Mouse (Mus musculus) E14TG2a.4 (cell line): ENCODE measurements around the gene Zfp235.

ENCODE experiments used
- H3K27me3 ChIP-seq: 2 replicates; pipeline ENCODE4 v1.6.1; 2014; ENCODE audit warnings: low read length, control low read depth; ENCODE audit not compliant: insufficient read depth
- H3K36me3 ChIP-seq: 2 replicates; pipeline ENCODE4 v1.6.1; 2014; ENCODE audit warnings: low read length, control low read depth; ENCODE audit not compliant: insufficient read depth
- H3K4me1 ChIP-seq: replicated peaks from 2 replicates; pipeline ENCODE4 v1.6.1; 2014; ENCODE audit warnings: low read depth, low read length, control low read depth
- H3K4me3 ChIP-seq: replicated peaks from 2 replicates; pipeline ENCODE4 v1.5.1; 2014; ENCODE audit warnings: mild to moderate bottlenecking, low read length
- H3K9me3 ChIP-seq: 2 replicates; pipeline ENCODE4 v1.6.1; 2014; ENCODE audit warnings: low read length, control low read depth
- CTCF ChIP-seq: conservative IDR thresholded peaks from 2 replicates; pipeline ENCODE4 v1.5.1; 2014; ENCODE audit warnings: low read length
- NANOG ChIP-seq: IDR thresholded peaks from 2 replicates; pipeline ENCODE4 v1.6.1; 2014; ENCODE audit warnings: borderline replicate concordance, low read length, mixed read lengths
- POU5F1 ChIP-seq: IDR thresholded peaks from 2 replicates; pipeline ENCODE4 v1.6.1; 2014; ENCODE audit warnings: low read length, borderline replicate concordance

Gene Zfp235

GRCm38 (mm10) chr7:24133996-24134828 is at the start of gene Zfp235:
Gene Zfp235 (plus strand): TSS chr7:24134169.
- Histone ChIP-seq H3K4me3 (peak within 1 kb of the TSS; percentile 84), H3K36me3 (peaks cover 13% of the 10 kb centered on the region), H3K9me3 (no peaks in the 10 kb centered on the region), H3K4me1 (peaks cover 9% of the 10 kb centered on the region; the same call in 1 of the 2 replicates), H3K27me3 (no peaks in the 10 kb centered on the region)
- TF ChIP-seq POU5F1 (no peak), CTCF (no peak), NANOG (no peak)

- H3K9me3 ChIP-seq, result 0 out of 2 replicates have a peak, but pooled peaks cover 2% of the 10 kb centered on the region
- H3K4me3 ChIP-seq, result peak overlapping the region; percentile 82
- TF ChIP-seq CTCF (no peak), POU5F1 (no peak), NANOG (no peak)
- H3K36me3 ChIP-seq, result peaks cover 36% of the 10 kb centered on the region
- H3K4me1 ChIP-seq, result peaks cover 55% of the 10 kb centered on the region
- no peaks in the 10 kb centered on the region for H3K27me3 ChIP-seq
These were observed 47.1 kb upstream of the Zfp235 start for GRCm38 (mm10) chr7:24086871-24087270.

GRCm38 (mm10) chr7:24087485-24088125 is 46.4 kb upstream of the Zfp235 start:
- H3K4me3 ChIP-seq, result peak overlapping the region; percentile 82
- H3K36me3 ChIP-seq, result peaks cover 36% of the 10 kb centered on the region
- no peak for TF ChIP-seq CTCF
- TF ChIP-seq NANOG, result no peak
- TF ChIP-seq POU5F1, result no peak
- no peaks in the 10 kb centered on the region for H3K27me3 ChIP-seq
- H3K9me3 ChIP-seq, result peaks cover 3% of the 10 kb centered on the region; the same call in 1 of the 2 replicates
- H3K4me1 ChIP-seq, result peaks cover 51% of the 10 kb centered on the region

- H3K27me3 ChIP-seq, result no peaks in the 10 kb centered on the region
- no peak overlapping the region for H3K4me3 ChIP-seq
- peaks cover 64% of the 10 kb centered on the region for H3K9me3 ChIP-seq
- H3K4me1 ChIP-seq, result no peaks in the 10 kb centered on the region
- peaks cover 92% of the 10 kb centered on the region for H3K36me3 ChIP-seq
- TF ChIP-seq NANOG (no peak), CTCF (no peak), POU5F1 (no peak)
These were observed 29.6 kb upstream of the Zfp235 start for GRCm38 (mm10) chr7:24104403-24104802.

GRCm38 (mm10) chr7:24105144-24105703 is 28.7 kb upstream of the Zfp235 start:
- H3K4me3 ChIP-seq, result no peak overlapping the region

GRCm38 (mm10) chr7:24110839-24111238 is 23.1 kb upstream of the Zfp235 start:
- no peaks in the 10 kb centered on the region for H3K27me3 ChIP-seq
- no peak overlapping the region for H3K4me3 ChIP-seq
- no peak for TF ChIP-seq POU5F1
- TF ChIP-seq CTCF, result no peak
- no peak for TF ChIP-seq NANOG
- peaks cover 9% of the 10 kb centered on the region for H3K4me1 ChIP-seq
- peaks cover 28% of the 10 kb centered on the region for H3K36me3 ChIP-seq
- H3K9me3 ChIP-seq, result peaks cover 26% of the 10 kb centered on the region

More at GRCm38 (mm10) chr7:24105144-24105703, 28.7 kb upstream of the Zfp235 start:
- peaks cover 60% of the 10 kb centered on the region for H3K9me3 ChIP-seq
- TF ChIP-seq NANOG, result no peak
- TF ChIP-seq CTCF, result no peak
- no peak for TF ChIP-seq POU5F1
- no peaks in the 10 kb centered on the region for H3K4me1 ChIP-seq
- H3K36me3 ChIP-seq, result peaks cover 84% of the 10 kb centered on the region
- H3K27me3 ChIP-seq, result no peaks in the 10 kb centered on the region

- Histone ChIP-seq H3K27me3 (no peaks in the 10 kb centered on the region), H3K4me1 (peaks cover 9% of the 10 kb centered on the region), H3K4me3 (0 out of 2 replicates have a peak overlapping the region, but pooled peaks have one; percentile 20), H3K9me3 (peaks cover 17% of the 10 kb centered on the region), H3K36me3 (peaks cover 19% of the 10 kb centered on the region)
- TF ChIP-seq POU5F1, result no peak
- TF ChIP-seq CTCF, result no peak
- TF ChIP-seq NANOG, result no peak
These were observed 22.2 kb upstream of the Zfp235 start for GRCm38 (mm10) chr7:24111772-24112155.

- Histone ChIP-seq H3K27me3 (no peaks in the 10 kb centered on the region), H3K9me3 (peaks cover 11% of the 10 kb centered on the region; the same call in 1 of the 2 replicates), H3K36me3 (peaks cover 14% of the 10 kb centered on the region), H3K4me3 (peak within 1 kb of the TSS; percentile 85), H3K4me1 (peaks cover 12% of the 10 kb centered on the region)
- TF ChIP-seq NANOG (no peak), CTCF (no peak), POU5F1 (no peak)
These were observed 21.7 kb upstream of the Zfp235 start, which contains the start of gene Zfp112 for GRCm38 (mm10) chr7:24112156-24112856. Gene Zfp112 (plus strand): TSS chr7:24112314.
